Mouse (Mus musculus) embryonic facial prominence, embryonic 12.5 days (tissue): Measurements from ENCODE around the gene Strada. TPM values are rescaled to one million over a fixed set of nuclear protein-coding genes. Genes with fewer than 3 reads are reported as not detected.

ENCODE experiments used
- ATAC-seq: fragments of 200-750 bp; cut with Nextera tagmentation; 2 replicates; pipeline ENCODE4 v1.8.0; 2017; ENCODE audit not compliant: insufficient number of reproducible peaks, insufficient read depth, low FRiP score, low TSS enrichment
- H3K27ac ChIP-seq: fragments of 300-500 bp; sonication (generic); 2 replicates; pipeline ENCODE4 v1.5.1; 2016; ENCODE audit warnings: mild to moderate bottlenecking
- H3K27me3 ChIP-seq: fragments of 300-500 bp; sonication (generic); 2 replicates; pipeline ENCODE4 v1.6.1; 2016; ENCODE audit warnings: mild to moderate bottlenecking, moderate library complexity
- H3K36me3 ChIP-seq: fragments of 300-500 bp; sonication (generic); 2 replicates; pipeline ENCODE4 v1.6.1; 2016; ENCODE audit warnings: mild to moderate bottlenecking
- H3K4me1 ChIP-seq: fragments of 300-500 bp; sonication (generic); 2 replicates; pipeline ENCODE4 v1.6.1; 2016
- H3K4me2 ChIP-seq: fragments of 300-500 bp; sonication (generic); replicated peaks from 2 replicates; pipeline ENCODE4 v1.6.1; 2016; ENCODE audit warnings: mild to moderate bottlenecking, moderate library complexity
- H3K4me3 ChIP-seq: fragments of 300-500 bp; sonication (generic); 2 replicates; pipeline ENCODE4 v1.5.1; 2016; ENCODE audit warnings: mild to moderate bottlenecking
- H3K9ac ChIP-seq: fragments of 300-500 bp; sonication (generic); 2 replicates; pipeline ENCODE4 v1.6.1; 2016; ENCODE audit warnings: mild to moderate bottlenecking, moderate library complexity
- H3K9me3 ChIP-seq: fragments of 300-500 bp; sonication (generic); 2 replicates; pipeline ENCODE4 v1.6.1; 2016; ENCODE audit warnings: mild to moderate bottlenecking, moderate library complexity
- WGBS: fragments of 180-500 bp; shearing (Covaris S2); methylation state at CpG from one replicate; pipeline ENCODE4 v1.1.7; 2016; 5-methylcytosine and 5-hydroxymethylcytosine counted together
- polyA plus RNA-seq: library from polyadenylated mRNA; unstranded; fragments of >200 nt; fragmentation: Nextera tagmentation; extraction: Ambion mirVana; gene quantifications from 2 replicates; pipeline ENCODE4 v1.2.1, GENCODE M21; 2016

The Strada gene
- polyA plus RNA-seq, 1 experiment from 2014 or later: 35.4 TPM

DNA sequence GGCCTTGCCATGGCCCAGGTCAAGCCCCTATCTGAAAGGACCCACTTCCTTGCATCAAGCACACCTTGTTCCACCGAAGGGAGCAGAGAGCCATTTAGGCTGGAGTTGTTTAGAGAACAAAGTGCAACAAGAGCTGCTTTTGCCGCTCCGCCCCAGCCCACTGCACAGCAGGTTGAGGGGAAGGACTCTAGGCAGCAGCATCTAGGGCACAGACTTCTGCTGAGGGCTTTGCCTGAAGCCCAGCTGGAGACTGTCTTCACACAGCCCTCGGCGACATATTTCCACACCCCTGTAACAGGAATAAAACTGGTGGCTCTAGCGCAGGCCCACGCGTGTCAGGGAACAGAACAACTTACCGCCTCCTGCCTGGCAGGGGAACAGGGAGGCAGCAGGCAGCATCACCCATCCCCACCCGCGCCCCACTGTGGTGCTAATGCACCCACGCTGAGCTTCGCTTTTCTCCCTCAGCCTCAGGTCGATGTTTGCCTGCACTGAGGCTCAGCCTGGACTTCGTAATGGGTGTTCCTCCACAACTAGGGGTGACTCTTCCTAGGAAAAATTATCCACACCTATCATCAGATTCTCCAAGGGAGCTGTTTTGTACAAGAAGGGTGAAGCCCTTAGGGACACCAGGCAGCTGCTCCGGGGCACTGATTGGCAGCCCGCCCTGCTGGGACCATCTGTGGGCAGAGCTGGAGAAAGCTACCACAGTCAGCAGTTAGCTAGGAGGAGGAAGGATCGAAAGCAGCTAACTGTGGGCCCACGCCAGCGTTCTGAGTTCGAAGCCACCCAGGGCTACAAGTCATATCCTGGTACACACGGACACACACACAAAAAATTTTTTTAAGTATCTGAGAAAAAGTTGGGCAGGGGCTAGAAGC is 40.9 kb downstream of the Strada start, which contains the start of the genes Gm10840 and Limd2:
Gene Gm10840 (plus strand): TSS at position 10 of the 881 bp plus-strand sequence.
Gene Limd2 (minus strand): TSS at position 20 of the 881 bp plus-strand sequence.
- peak within 1 kb of the TSS; percentile 92 for H3K4me2 ChIP-seq
- peaks cover 39% of the 10 kb centered on the region for H3K4me1 ChIP-seq
- peak; percentile 2 for ATAC-seq
- peaks cover 62% of the 10 kb centered on the region for H3K36me3 ChIP-seq
- WGBS: 26% methylated on average over 22 of the region's 22 CpGs
- no peaks in the 10 kb centered on the region for H3K27me3 ChIP-seq
- H3K27ac ChIP-seq: peak within 1 kb of the TSS; percentile 99
- H3K9me3 ChIP-seq: no peaks in the 10 kb centered on the region
- H3K4me3 ChIP-seq: peak within 1 kb of the TSS; percentile 87
- peak within 1 kb of the TSS; percentile 98 for H3K9ac ChIP-seq

- peak overlapping the region; percentile 92 for H3K4me2 ChIP-seq
- H3K27me3 ChIP-seq: no peaks in the 10 kb centered on the region
- peaks cover 41% of the 10 kb centered on the region for H3K4me1 ChIP-seq
- H3K4me3 ChIP-seq: peak overlapping the region; percentile 87
- peak overlapping the region; percentile 98 for H3K9ac ChIP-seq
- ATAC-seq: peak; percentile 57
- WGBS: 1% methylated on average over 49 of the region's 106 CpGs
- no peaks in the 10 kb centered on the region for H3K9me3 ChIP-seq
- H3K36me3 ChIP-seq: peaks cover 63% of the 10 kb centered on the region
- peak overlapping the region; percentile 99 for H3K27ac ChIP-seq
These were observed 41.8 kb downstream of the Strada start for GRCm38 (mm10) chr11:106159921-106160840.

DNA sequence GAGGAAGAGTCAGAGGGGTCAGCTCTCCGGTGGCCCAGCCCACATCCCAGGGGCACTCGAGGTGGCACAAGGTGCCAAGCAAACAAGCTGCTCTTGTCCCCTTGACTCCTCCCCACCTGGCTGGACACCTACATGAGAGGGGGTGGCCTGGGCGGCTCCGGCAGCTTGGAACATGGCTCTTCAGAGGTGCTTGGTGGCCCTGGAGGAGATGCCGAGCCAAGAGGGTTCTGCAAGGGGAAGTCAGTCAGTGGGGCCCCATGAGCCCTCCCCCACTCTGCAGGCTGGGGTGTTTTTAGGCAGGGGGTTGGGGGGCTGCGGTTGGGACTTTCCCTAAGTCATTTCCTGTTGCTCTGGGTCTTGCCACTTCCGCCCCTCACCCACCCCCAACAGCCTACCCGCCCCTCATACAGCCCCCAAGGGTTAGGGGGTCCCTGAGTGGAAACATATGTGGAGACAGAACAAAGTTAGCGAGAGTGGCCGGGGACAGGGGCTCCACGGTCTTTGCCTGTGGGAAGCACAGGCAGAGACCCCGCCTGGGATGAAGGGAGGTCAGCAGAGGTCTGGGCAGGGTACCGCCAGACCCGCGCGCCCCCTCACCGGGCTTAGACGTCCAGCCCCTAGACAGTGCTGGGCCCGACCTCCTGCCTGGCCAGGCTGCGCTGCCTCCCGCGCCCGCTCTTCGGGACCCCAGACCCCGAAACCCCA is 42.6 kb downstream of the Strada start:
- Histone ChIP-seq H3K4me1 (peaks cover 41% of the 10 kb centered on the region), H3K9me3 (no peaks in the 10 kb centered on the region), H3K27me3 (no peaks in the 10 kb centered on the region), H3K4me3 (peak overlapping the region; percentile 87), H3K36me3 (peaks cover 61% of the 10 kb centered on the region), H3K4me2 (peak overlapping the region; percentile 92), H3K27ac (peak overlapping the region; percentile 99), H3K9ac (peak overlapping the region; percentile 98)
- WGBS: under 1% methylated on average over 22 of the region's 25 CpGs
- ATAC-seq: peak; percentile 53

DNA sequence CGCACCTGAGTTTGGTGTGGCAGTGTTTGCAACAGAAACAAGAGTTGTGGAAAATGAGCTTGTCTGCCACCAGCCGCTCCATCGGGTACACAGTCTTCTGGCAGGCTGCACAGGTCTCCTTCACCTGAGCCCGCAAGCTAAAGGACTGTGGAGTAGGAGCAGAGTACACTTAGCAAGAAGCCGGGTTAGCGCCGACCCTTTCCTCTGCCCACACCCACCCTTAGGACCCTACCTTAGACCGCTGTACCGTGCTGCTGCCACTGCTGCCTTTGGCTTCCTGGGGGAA is 43.1 kb downstream of the Strada start:
- Histone ChIP-seq H3K27me3 (no peaks in the 10 kb centered on the region), H3K9ac (peak overlapping the region; percentile 98), H3K36me3 (peaks cover 61% of the 10 kb centered on the region), H3K4me3 (peak overlapping the region; percentile 87), H3K27ac (peak overlapping the region; percentile 99), H3K4me2 (peak overlapping the region; percentile 92), H3K4me1 (peaks cover 41% of the 10 kb centered on the region), H3K9me3 (no peaks in the 10 kb centered on the region)
- 28% methylated on average over 9 of the region's 9 CpGs for whole genome bisulfite sequencing
- ATAC-seq: peak; percentile 16; the same call in 1 of the 2 replicates

GRCm38 (mm10) chr11:106158081-106158929 is 43.7 kb downstream of the Strada start:
- Histone ChIP-seq H3K27ac (peak overlapping the region; percentile 99), H3K9ac (peak overlapping the region; percentile 98), H3K27me3 (no peaks in the 10 kb centered on the region), H3K36me3 (peaks cover 57% of the 10 kb centered on the region), H3K9me3 (no peaks in the 10 kb centered on the region), H3K4me2 (peak overlapping the region; percentile 92), H3K4me1 (peaks cover 41% of the 10 kb centered on the region), H3K4me3 (peak overlapping the region; percentile 87)
- ATAC-seq: no peak
- 60% methylated on average over 14 of the region's 14 CpGs for WGBS

- Histone ChIP-seq H3K4me2 (no peak overlapping the region), H3K9ac (no peak overlapping the region), H3K4me1 (peaks cover 40% of the 10 kb centered on the region), H3K36me3 (peaks cover 60% of the 10 kb centered on the region), H3K4me3 (no peak overlapping the region), H3K27ac (no peak overlapping the region), H3K9me3 (no peaks in the 10 kb centered on the region), H3K27me3 (no peaks in the 10 kb centered on the region)
- ATAC-seq: no peak
- 88% methylated on average over 7 of the region's 7 CpGs for WGBS
These were observed 44.8 kb downstream of the Strada start for GRCm38 (mm10) chr11:106157154-106157553.

- Histone ChIP-seq H3K9ac (no peak overlapping the region), H3K36me3 (peaks cover 69% of the 10 kb centered on the region), H3K9me3 (no peaks in the 10 kb centered on the region), H3K4me2 (no peak overlapping the region), H3K27me3 (no peaks in the 10 kb centered on the region), H3K4me3 (no peak overlapping the region), H3K4me1 (peaks cover 31% of the 10 kb centered on the region), H3K27ac (no peak overlapping the region)
- 90% methylated on average over 1 of the region's 1 CpGs for WGBS
- no peak for ATAC-seq
These were observed 45.7 kb downstream of the Strada start for GRCm38 (mm10) chr11:106156257-106156656.

GRCm38 (mm10) chr11:106155761-106156160 is 46.2 kb downstream of the Strada start:
- no peaks in the 10 kb centered on the region for H3K9me3 ChIP-seq
- no peak overlapping the region for H3K4me3 ChIP-seq
- peaks cover 26% of the 10 kb centered on the region for H3K4me1 ChIP-seq
- ATAC-seq: no peak
- 62% methylated on average over 3 of the region's 3 CpGs for WGBS
- H3K27ac ChIP-seq: peak overlapping the region; percentile 17; the same call in 1 of the 2 replicates
- H3K9ac ChIP-seq: no peak overlapping the region
- H3K4me2 ChIP-seq: no peak overlapping the region
- H3K27me3 ChIP-seq: no peaks in the 10 kb centered on the region
- H3K36me3 ChIP-seq: peaks cover 74% of the 10 kb centered on the region

- Histone ChIP-seq H3K36me3 (peaks cover 84% of the 10 kb centered on the region), H3K9me3 (no peaks in the 10 kb centered on the region), H3K27me3 (no peaks in the 10 kb centered on the region), H3K27ac (peak overlapping the region; percentile 47; the same call in 1 of the 2 replicates), H3K4me3 (no peak overlapping the region), H3K4me2 (no peak overlapping the region), H3K4me1 (peaks cover 25% of the 10 kb centered on the region), H3K9ac (no peak overlapping the region)
- WGBS: 65% methylated on average over 2 of the region's 2 CpGs
- ATAC-seq: no peak
These were observed 47.2 kb downstream of the Strada start for GRCm38 (mm10) chr11:106154770-106155169.

GRCm38 (mm10) chr11:106154091-106154490 is 47.9 kb downstream of the Strada start:
- H3K27ac ChIP-seq: 0 out of 2 replicates have a peak overlapping the region, but pooled peaks have one; percentile 36
- ATAC-seq: no peak
- no peaks in the 10 kb centered on the region for H3K27me3 ChIP-seq
- H3K9me3 ChIP-seq: no peaks in the 10 kb centered on the region
- H3K4me1 ChIP-seq: peaks cover 24% of the 10 kb centered on the region
- H3K36me3 ChIP-seq: peaks cover 90% of the 10 kb centered on the region
- H3K4me2 ChIP-seq: no peak overlapping the region
- no peak overlapping the region for H3K9ac ChIP-seq
- 78% methylated on average over 5 of the region's 5 CpGs for WGBS
- H3K4me3 ChIP-seq: no peak overlapping the region
